Mouse (Mus musculus) WW6 (cell line): ENCODE measurements around the gene Aifm2.

Experiments
- DNase-seq: peaks from one replicate; pipeline ENCODE4 v3.0.0-alpha.2; 2013; ENCODE audit warnings: low read depth, low spot score

Gene Aifm2

GRCm38 (mm10) chr10:61764689-61765088 lies 49.6 kb downstream of the Aifm2 start:
- DNase-seq = no peak

GRCm38 (mm10) chr10:61765558-61765957 lies 50.5 kb downstream of the Aifm2 start:
- DNase-seq = no peak

GRCm38 (mm10) chr10:61766806-61767205 lies 51.7 kb downstream of the Aifm2 start:
- no peak for DNase-seq

- no peak for DNase-seq
Observed at GRCm38 (mm10) chr10:61781461-61782128, 66.5 kb downstream of the Aifm2 start.

- DNase-seq = peak; percentile 60
Observed at GRCm38 (mm10) chr10:61782799-61783611, 67.9 kb downstream of the Aifm2 start.

GRCm38 (mm10) chr10:61783621-61784251 lies 68.7 kb downstream of the Aifm2 start, which contains the start of gene H2afy2:
TSS of gene H2afy2 (minus strand) at chr10:61784147.
- peak; percentile 50 for DNase-seq

- no peak for DNase-seq
Observed at GRCm38 (mm10) chr10:61784414-61784813, 69.4 kb downstream of the Aifm2 start.

- peak; percentile 26 for DNase-seq
Observed at GRCm38 (mm10) chr10:61787541-61788313, 72.7 kb downstream of the Aifm2 start.

- no peak for DNase-seq
Observed at GRCm38 (mm10) chr10:61788499-61788898, 73.4 kb downstream of the Aifm2 start.
